Mouse (Mus musculus): ENCODE data around the gene Adam11. TPM values are rescaled to one million over a fixed set of nuclear protein-coding genes. Genes with fewer than 3 reads are reported as not detected.

Adam11 gene
- total and polyA plus RNA-seq, 2 experiments from 2014 or later, result 3.2 to 13.6 TPM

- Histone ChIP-seq H3K36me3 (replicated peaks; ENCODE audit: control insufficient read depth, insufficient read depth, low read length) (no peaks in the 10 kb centered on the region), H3K9ac (replicated peaks; ENCODE audit: low read depth, low read length) (peak overlapping the region; percentile 11; the same call in 1 of the 2 replicates), H3K27me3 (ENCODE audit: control insufficient read depth, insufficient read depth, low read length) (no peaks in the 10 kb centered on the region), H3K4me2 (ENCODE audit: low read depth, low read length) (peak overlapping the region; percentile 23; the same call in 1 of the 2 replicates), H3K4me3 (ENCODE audit: low read depth, low read length) (0 out of 2 replicates have a peak overlapping the region, but pooled peaks have one; percentile 12), H3K27ac (ENCODE audit: low read depth) (peak overlapping the region; percentile 15; the same call in 1 of the 2 replicates), H3K4me1 (ENCODE audit: control insufficient read depth, insufficient read depth) (peaks cover 4% of the 10 kb centered on the region; the same call in 1 of the 2 replicates), H3K9me3 (replicated peaks; ENCODE audit: control insufficient read depth, low read length) (no peaks in the 10 kb centered on the region)
- DNase-seq (ENCODE audit: low spot score), result no peak
- 46% methylated on average over 18 of the region's 18 CpGs for WGBS
- no peak for TF ChIP-seq EP300 (IDR thresholded peaks at IDR 0.05; ENCODE audit: low read depth)
- TF ChIP-seq CTCF (IDR thresholded peaks at IDR 0.05; ENCODE audit: low read depth), result no peak
- peak; percentile 34; the same call in 1 of the 2 replicates for ATAC-seq (ENCODE audit: insufficient read depth, low read depth)
Measured at GRCm38 (mm10) chr11:102753591-102754324, 7.5 kb upstream of the Adam11 start.

- H3K4me2 ChIP-seq (ENCODE audit: low read depth, low read length), result peak overlapping the region; percentile 23; the same call in 1 of the 2 replicates
- TF ChIP-seq EP300 (IDR thresholded peaks at IDR 0.05; ENCODE audit: low read depth), result no peak
- no peak for TF ChIP-seq CTCF (IDR thresholded peaks at IDR 0.05; ENCODE audit: low read depth)
- H3K36me3 ChIP-seq (replicated peaks; ENCODE audit: control insufficient read depth, insufficient read depth, low read length), result no peaks in the 10 kb centered on the region
- no peaks in the 10 kb centered on the region for H3K9me3 ChIP-seq (replicated peaks; ENCODE audit: control insufficient read depth, low read length)
- no peak overlapping the region; the same call in 1 of the 2 replicates for H3K9ac ChIP-seq (replicated peaks; ENCODE audit: low read depth, low read length)
- H3K4me1 ChIP-seq (ENCODE audit: control insufficient read depth, insufficient read depth), result peaks cover 4% of the 10 kb centered on the region; the same call in 1 of the 2 replicates
- 0 out of 2 replicates have a peak overlapping the region, but pooled peaks have one; percentile 12 for H3K4me3 ChIP-seq (ENCODE audit: low read depth, low read length)
- H3K27ac ChIP-seq (ENCODE audit: low read depth), result peak overlapping the region; percentile 41; the same call in 1 of the 2 replicates
- 43% methylated on average over 4 of the region's 4 CpGs for WGBS
- DNase-seq (ENCODE audit: low spot score) (no peak), ATAC-seq (ENCODE audit: insufficient read depth, low read depth) (no peak)
- no peaks in the 10 kb centered on the region for H3K27me3 ChIP-seq (ENCODE audit: control insufficient read depth, insufficient read depth, low read length)
Measured at GRCm38 (mm10) chr11:102754416-102754815, 6.8 kb upstream of the Adam11 start.

- 66% methylated on average over 7 of the region's 7 CpGs for WGBS
- no peak for ATAC-seq (ENCODE audit: insufficient read depth, low read depth)
- H3K4me3 ChIP-seq (ENCODE audit: low read depth, low read length), result no peak overlapping the region
- H3K9me3 ChIP-seq (replicated peaks; ENCODE audit: control insufficient read depth, low read length), result no peaks in the 10 kb centered on the region
- H3K27me3 ChIP-seq (ENCODE audit: control insufficient read depth, insufficient read depth, low read length), result no peaks in the 10 kb centered on the region
- no peaks in the 10 kb centered on the region for H3K36me3 ChIP-seq (replicated peaks; ENCODE audit: control insufficient read depth, insufficient read depth, low read length)
- H3K9ac ChIP-seq (replicated peaks; ENCODE audit: low read depth, low read length), result no peak overlapping the region
- no peak for TF ChIP-seq EP300 (IDR thresholded peaks at IDR 0.05; ENCODE audit: low read depth)
- TF ChIP-seq CTCF (IDR thresholded peaks at IDR 0.05; ENCODE audit: low read depth), result no peak
- DNase-seq (ENCODE audit: low spot score), result no peak
- H3K4me1 ChIP-seq (ENCODE audit: control insufficient read depth, insufficient read depth), result peaks cover 4% of the 10 kb centered on the region; the same call in 1 of the 2 replicates
- no peak overlapping the region for H3K27ac ChIP-seq (ENCODE audit: low read depth)
- no peak overlapping the region for H3K4me2 ChIP-seq (ENCODE audit: low read depth, low read length)
Measured at GRCm38 (mm10) chr11:102755391-102755790, 5.8 kb upstream of the Adam11 start.

- Histone ChIP-seq H3K36me3 (replicated peaks; ENCODE audit: control insufficient read depth, insufficient read depth, low read length) (no peaks in the 10 kb centered on the region), H3K9me3 (replicated peaks; ENCODE audit: control insufficient read depth, low read length) (no peaks in the 10 kb centered on the region), H3K4me3 (ENCODE audit: low read depth, low read length) (no peak overlapping the region), H3K4me2 (ENCODE audit: low read depth, low read length) (no peak overlapping the region), H3K27me3 (ENCODE audit: control insufficient read depth, insufficient read depth, low read length) (peaks cover 5% of the 10 kb centered on the region; the same call in 1 of the 2 replicates), H3K9ac (replicated peaks; ENCODE audit: low read depth, low read length) (no peak overlapping the region), H3K27ac (ENCODE audit: low read depth) (no peak overlapping the region), H3K4me1 (ENCODE audit: control insufficient read depth, insufficient read depth) (peaks cover 10% of the 10 kb centered on the region)
- no peak for ATAC-seq (ENCODE audit: insufficient read depth, low read depth)
- TF ChIP-seq EP300 (IDR thresholded peaks at IDR 0.05; ENCODE audit: low read depth), result no peak
- no peak for TF ChIP-seq CTCF (IDR thresholded peaks at IDR 0.05; ENCODE audit: low read depth)
- DNase-seq (ENCODE audit: low spot score), result no peak
- WGBS, result 74% methylated on average over 2 of the region's 2 CpGs
Measured at GRCm38 (mm10) chr11:102758977-102759376, 2.3 kb upstream of the Adam11 start.

- no peak overlapping the region for H3K27ac ChIP-seq (ENCODE audit: low read depth)
- peaks cover 5% of the 10 kb centered on the region; the same call in 1 of the 2 replicates for H3K27me3 ChIP-seq (ENCODE audit: control insufficient read depth, insufficient read depth, low read length)
- DNase-seq (ENCODE audit: low spot score) (no peak), ATAC-seq (ENCODE audit: insufficient read depth, low read depth) (peak; percentile 7)
- WGBS, result 37% methylated on average over 6 of the region's 6 CpGs
- H3K9me3 ChIP-seq (replicated peaks; ENCODE audit: control insufficient read depth, low read length), result no peaks in the 10 kb centered on the region
- peak overlapping the region; percentile 73 for H3K4me3 ChIP-seq (ENCODE audit: low read depth, low read length)
- no peaks in the 10 kb centered on the region for H3K36me3 ChIP-seq (replicated peaks; ENCODE audit: control insufficient read depth, insufficient read depth, low read length)
- peak overlapping the region; percentile 100 for H3K4me2 ChIP-seq (ENCODE audit: low read depth, low read length)
- peak overlapping the region; percentile 65; the same call in 1 of the 2 replicates for H3K9ac ChIP-seq (replicated peaks; ENCODE audit: low read depth, low read length)
- TF ChIP-seq EP300 (IDR thresholded peaks at IDR 0.05; ENCODE audit: low read depth), result no peak
- TF ChIP-seq CTCF (IDR thresholded peaks at IDR 0.05; ENCODE audit: low read depth), result no peak
- H3K4me1 ChIP-seq (ENCODE audit: control insufficient read depth, insufficient read depth), result peaks cover 7% of the 10 kb centered on the region
Measured at GRCm38 (mm10) chr11:102760805-102761308, 382 bp upstream of the Adam11 start.

Data from heart, postnatal 0 days (tissue).